Mouse (Mus musculus) olfactory bulb, adult 2 months (tissue): ENCODE measurements around the gene Pwp2. TPM values are rescaled to one million over a fixed set of nuclear protein-coding genes. Genes with fewer than 3 reads are reported as not detected.
"Not testable (repeated sequence)": the region's sequence is repeated elsewhere in the genome, so short reads cannot be mapped to it uniquely, and the experiment has no call there.

ENCODE experiments used
- H3K27ac ChIP-seq: fragments of 200-500 bp; 2 replicates; pipeline ENCODE4 v1.5.1; 2012; ENCODE audit warnings: low read depth, low read length; ENCODE audit not compliant: insufficient read depth
- H3K4me1 ChIP-seq: fragments of 200-500 bp; 2 replicates; pipeline ENCODE4 v1.6.1; 2012; ENCODE audit warnings: low read length; ENCODE audit not compliant: control insufficient read depth, insufficient read depth
- H3K4me3 ChIP-seq: fragments of 200-500 bp; 2 replicates; pipeline ENCODE4 v1.5.1; 2012; ENCODE audit warnings: mild to moderate bottlenecking, low read depth, low read length, moderate library complexity; ENCODE audit not compliant: insufficient read depth
- CTCF ChIP-seq: fragments of 200-500 bp; IDR thresholded peaks from 2 replicates; pipeline ENCODE4 v1.5.1; 2012; ENCODE audit warnings: low read depth, mild to moderate bottlenecking, low read length, moderate library complexity; ENCODE audit not compliant: insufficient read depth
- POLR2A ChIP-seq: fragments of 200-500 bp; IDR thresholded peaks from 2 replicates; pipeline ENCODE4 v1.6.1; 2012; ENCODE audit warnings: mild to moderate bottlenecking, low read depth, low read length, moderate library complexity; ENCODE audit not compliant: insufficient read depth
- WGBS: fragments of 180-500 bp; shearing (Covaris S2); methylation state at CpG from one replicate; pipeline ENCODE4 v1.1.7; 2018; 5-methylcytosine and 5-hydroxymethylcytosine counted together
- polyA plus RNA-seq: library from polyadenylated mRNA; stranded (reverse); fragments of >200 nt; gene quantifications from 2 replicates; pipeline ENCODE4 v1.2.4, GENCODE M21; 2012; ENCODE audit warnings: low replicate concordance; ENCODE audit not compliant: missing spikeins, insufficient read depth, insufficient read length

The Pwp2 gene
- polyA plus RNA-seq, 1 experiment: not detected

GRCm38 (mm10) chr10:78219528-78219927, 34.6 kb upstream of the Pwp2 start:
- Histone ChIP-seq H3K4me3 (no peak overlapping the region), H3K27ac (no peak overlapping the region), H3K4me1 (peaks cover 7% of the 10 kb centered on the region)
- no peak for TF ChIP-seq POLR2A
- no peak for TF ChIP-seq CTCF
- WGBS: 82% methylated on average over 1 of the region's 1 CpGs

- no peak overlapping the region for H3K4me3 ChIP-seq
- TF ChIP-seq CTCF (no peak), POLR2A (no peak)
- 83% methylated on average over 6 of the region's 6 CpGs for WGBS
Measured at GRCm38 (mm10) chr10:78218576-78218975, 33.6 kb upstream of the Pwp2 start.

GRCm38 (mm10) chr10:78216376-78217083, 31.6 kb upstream of the Pwp2 start:
- H3K27ac ChIP-seq: no peak overlapping the region
- no peak overlapping the region for H3K4me3 ChIP-seq
- no peak for TF ChIP-seq POLR2A
- WGBS: 87% methylated on average over 6 of the region's 6 CpGs
- 0 out of 2 replicates have a peak, but pooled peaks cover 3% of the 10 kb centered on the region for H3K4me1 ChIP-seq

More at GRCm38 (mm10) chr10:78218576-78218975, 33.6 kb upstream of the Pwp2 start:
- H3K27ac ChIP-seq: no peak overlapping the region
- H3K4me1 ChIP-seq: peaks cover 7% of the 10 kb centered on the region

DNA sequence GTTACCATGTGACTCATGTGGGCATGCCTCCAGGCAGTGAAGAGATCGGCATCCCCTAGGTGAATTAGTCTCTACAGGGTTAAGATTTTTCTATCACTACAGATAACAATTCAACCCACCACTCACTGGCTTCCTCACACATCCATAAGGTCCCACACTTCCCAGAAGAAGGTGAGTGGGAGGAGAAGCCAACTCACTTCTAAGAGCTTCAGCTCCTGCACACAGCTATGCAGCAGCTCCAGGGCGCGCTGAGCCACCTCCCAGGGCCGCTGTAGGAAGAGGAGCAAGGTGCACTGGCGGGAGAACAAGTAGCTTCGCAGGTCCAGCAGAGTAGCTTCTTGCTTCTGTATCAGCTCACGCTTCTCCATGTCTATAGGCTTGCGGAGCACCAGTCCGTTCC, 29.4 kb upstream of the Pwp2 start:
- no peak overlapping the region for H3K4me3 ChIP-seq
- no peaks in the 10 kb centered on the region for H3K4me1 ChIP-seq
- 89% methylated on average over 9 of the region's 9 CpGs for WGBS
- TF ChIP-seq POLR2A (no peak), CTCF (no peak)
- no peak overlapping the region for H3K27ac ChIP-seq

DNA sequence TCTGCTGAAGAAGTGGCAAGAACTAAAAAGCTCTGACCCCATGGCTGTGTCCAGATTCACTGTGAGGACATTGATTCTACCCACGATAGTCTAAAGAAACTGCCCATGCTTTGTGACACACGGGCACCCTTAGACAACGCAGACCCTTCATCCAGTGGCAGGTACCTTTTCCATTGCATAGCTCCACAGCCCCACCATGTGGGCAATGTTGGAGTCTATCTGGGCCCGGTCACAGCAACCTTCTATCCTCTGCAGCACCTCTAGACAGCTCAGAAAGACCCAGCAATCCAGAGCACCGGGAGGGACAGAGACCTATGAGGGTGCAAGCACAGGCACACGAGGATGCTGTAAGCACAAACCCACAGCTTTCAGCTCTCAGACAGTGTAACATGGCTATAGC, 26.4 kb upstream of the Pwp2 start:
- Histone ChIP-seq H3K4me3 (no peak overlapping the region), H3K27ac (no peak overlapping the region), H3K4me1 (no peaks in the 10 kb centered on the region)
- TF ChIP-seq POLR2A (no peak), CTCF (no peak)
- WGBS: 63% methylated on average over 6 of the region's 6 CpGs

- 95% methylated on average over 4 of the region's 4 CpGs for WGBS
- TF ChIP-seq POLR2A: no peak
- TF ChIP-seq CTCF: no peak
- no peaks in the 10 kb centered on the region for H3K4me1 ChIP-seq
- no peak overlapping the region for H3K27ac ChIP-seq
- no peak overlapping the region for H3K4me3 ChIP-seq
Measured at GRCm38 (mm10) chr10:78201182-78201581, 16.2 kb upstream of the Pwp2 start.

DNA sequence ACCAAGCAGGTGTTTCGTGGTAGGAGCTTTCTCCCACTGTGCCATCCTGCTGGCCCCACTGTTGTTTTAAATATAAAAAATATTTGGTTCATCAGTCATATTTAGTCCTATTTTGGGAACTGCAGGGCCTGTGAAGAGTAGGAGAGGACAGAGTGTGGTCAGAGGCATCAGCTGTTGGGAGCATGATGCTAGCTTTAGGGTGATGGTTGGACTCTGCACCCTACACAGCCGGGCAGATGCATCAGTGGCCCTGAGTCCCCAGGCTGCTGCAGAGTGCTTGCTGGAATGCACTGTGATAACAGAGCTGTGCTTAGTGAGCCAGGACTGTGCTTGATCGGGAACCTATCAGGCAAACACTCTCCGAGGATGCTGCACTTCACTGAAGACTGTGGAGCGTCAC, 8.0 kb upstream of the Pwp2 start:
- no peaks in the 10 kb centered on the region for H3K4me1 ChIP-seq
- no peak overlapping the region for H3K4me3 ChIP-seq
- TF ChIP-seq CTCF: no peak
- TF ChIP-seq POLR2A: no peak
- no peak overlapping the region for H3K27ac ChIP-seq
- 93% methylated on average over 5 of the region's 5 CpGs for WGBS

GRCm38 (mm10) chr10:78186076-78186475, 1.1 kb upstream of the Pwp2 start:
- H3K4me1 ChIP-seq: not testable (repeated sequence)
- 87% methylated on average over 4 of the region's 4 CpGs for WGBS

GRCm38 (mm10) chr10:78185381-78185725, 404 bp upstream of the Pwp2 start:
- Histone ChIP-seq H3K27ac (peak overlapping the region; percentile 43), H3K4me3 (peak overlapping the region; percentile 80), H3K4me1 (peaks cover 5% of the 10 kb centered on the region)
- TF ChIP-seq POLR2A (no peak), CTCF (no peak)
- WGBS: 3% methylated on average over 9 of the region's 9 CpGs

More at GRCm38 (mm10) chr10:78186076-78186475, 1.1 kb upstream of the Pwp2 start:
- H3K4me3 ChIP-seq, H3K27ac ChIP-seq: not testable (repeated sequence)

DNA sequence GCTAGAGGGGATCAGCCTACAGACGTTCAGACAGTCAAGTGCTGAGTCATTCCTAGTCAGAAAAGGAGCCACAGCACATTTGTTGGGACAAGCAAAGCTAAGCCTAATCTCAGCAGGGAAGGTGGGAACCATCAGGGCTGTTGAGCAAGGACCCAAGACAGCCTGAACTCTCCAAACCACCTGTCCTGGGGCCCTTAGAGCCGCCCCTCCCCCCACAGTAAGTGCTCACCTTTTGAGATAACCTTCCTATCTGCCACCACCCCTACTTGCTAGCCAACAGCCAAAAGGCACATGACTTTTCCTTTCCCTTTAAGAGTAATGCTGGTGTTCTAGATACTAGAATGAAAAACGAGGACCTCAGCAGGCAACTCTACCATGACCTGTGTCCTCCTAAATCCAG, 1.4 kb downstream of the Pwp2 start:
- H3K4me1 ChIP-seq: peaks cover 5% of the 10 kb centered on the region
- H3K27ac ChIP-seq: no peak overlapping the region
- no peak overlapping the region for H3K4me3 ChIP-seq
- TF ChIP-seq CTCF (no peak), POLR2A (no peak)
- 83% methylated on average over 3 of the region's 3 CpGs for WGBS
